Mouse (Mus musculus) embryonic facial prominence, embryonic 11.5 days (tissue): ENCODE measurements at regions not wholly inside any gene's neighbourhood (a gene's known extent, or its start where the extent isn't known, plus 50 kb on each side); places are given as distances from the start of the nearest gene placed in this dataset.

ENCODE experiments used
- ATAC-seq: fragments of 200-750 bp; cut with Nextera tagmentation; replicated peaks from 2 replicates; pipeline ENCODE4 v1.8.0; 2017; ENCODE audit warnings: low read depth; ENCODE audit not compliant: insufficient number of reproducible peaks, low FRiP score, low TSS enrichment
- DNase-seq: peaks from one replicate; pipeline ENCODE4 v3.0.0-alpha.2; 2015; ENCODE audit warnings: low spot score
- H3K27ac ChIP-seq: fragments of 300-500 bp; sonication (generic); replicated peaks from 2 replicates; pipeline ENCODE4 v1.5.1; 2014; ENCODE audit warnings: mild to moderate bottlenecking, low read depth, low read length, control low read depth
- H3K27me3 ChIP-seq: fragments of 300-500 bp; sonication (generic); 2 replicates; pipeline ENCODE4 v1.6.1; 2014; ENCODE audit warnings: mild to moderate bottlenecking, low read length, moderate library complexity, mixed read lengths; ENCODE audit not compliant: control insufficient read depth, insufficient read depth
- H3K36me3 ChIP-seq: fragments of 300-500 bp; sonication (generic); replicated peaks from 2 replicates; pipeline ENCODE4 v1.6.1; 2014; ENCODE audit warnings: low read depth, mild to moderate bottlenecking, low read length, moderate library complexity, mixed read lengths; ENCODE audit not compliant: control insufficient read depth, insufficient read depth
- H3K4me1 ChIP-seq: fragments of 300-500 bp; sonication (generic); 2 replicates; pipeline ENCODE4 v1.6.1; 2014; ENCODE audit warnings: low read length, mixed read lengths; ENCODE audit not compliant: control insufficient read depth, insufficient read depth
- H3K4me2 ChIP-seq: fragments of 300-500 bp; sonication (generic); 2 replicates; pipeline ENCODE4 v1.6.1; 2014; ENCODE audit warnings: low read depth, mild to moderate bottlenecking, control low read depth, low read length, moderate library complexity
- H3K4me3 ChIP-seq: fragments of 300-500 bp; sonication (generic); 2 replicates; pipeline ENCODE4 v1.5.1; 2014; ENCODE audit warnings: low read depth, low read length, control low read depth
- H3K9ac ChIP-seq: fragments of 300-500 bp; sonication (generic); replicated peaks from 2 replicates; pipeline ENCODE4 v1.6.1; 2014; ENCODE audit warnings: mild to moderate bottlenecking, control low read depth, low read length
- H3K9me3 ChIP-seq: fragments of 300-500 bp; sonication (generic); replicated peaks from 2 replicates; pipeline ENCODE4 v1.6.1; 2016; ENCODE audit warnings: mild to moderate bottlenecking, low read length, inconsistent platforms, mixed read lengths; ENCODE audit not compliant: control insufficient read depth
- WGBS: fragments of 180-500 bp; shearing (Covaris S2); extraction: QIAGEN DNeasy Blood & Tissue Kit; methylation state at CpG from one replicate; pipeline ENCODE4 v1.1.7; 2014; 5-methylcytosine and 5-hydroxymethylcytosine counted together

- Histone ChIP-seq H3K4me1 (no peaks in the 10 kb centered on the region), H3K36me3 (no peaks in the 10 kb centered on the region), H3K27ac (no peak overlapping the region), H3K27me3 (no peaks in the 10 kb centered on the region), H3K4me3 (no peak overlapping the region), H3K9ac (no peak overlapping the region), H3K4me2 (no peak overlapping the region), H3K9me3 (no peaks in the 10 kb centered on the region)
- DNase-seq (no peak), ATAC-seq (no peak)
- WGBS: 97% methylated on average over 3 of the region's 3 CpGs
Measured at GRCm38 (mm10) chr1:24832246-24832645, 153.8 kb downstream of the Lmbrd1 start.

GRCm38 (mm10) chr1:24866877-24867276 is 188.4 kb downstream of the Lmbrd1 start:
- WGBS: 82% methylated on average over 7 of the region's 7 CpGs
- DNase-seq (no peak), ATAC-seq (no peak)
- H3K4me1 ChIP-seq: no peaks in the 10 kb centered on the region
- no peaks in the 10 kb centered on the region for H3K9me3 ChIP-seq
- no peak overlapping the region for H3K4me2 ChIP-seq
- H3K36me3 ChIP-seq: no peaks in the 10 kb centered on the region
- H3K27ac ChIP-seq: no peak overlapping the region
- H3K27me3 ChIP-seq: no peaks in the 10 kb centered on the region
- H3K9ac ChIP-seq: no peak overlapping the region
- H3K4me3 ChIP-seq: no peak overlapping the region

- ATAC-seq (no peak), DNase-seq (peak; percentile 12)
- Histone ChIP-seq H3K27me3 (no peaks in the 10 kb centered on the region), H3K27ac (no peak overlapping the region), H3K36me3 (no peaks in the 10 kb centered on the region), H3K9me3 (no peaks in the 10 kb centered on the region), H3K9ac (no peak overlapping the region), H3K4me1 (no peaks in the 10 kb centered on the region), H3K4me3 (no peak overlapping the region), H3K4me2 (no peak overlapping the region)
- WGBS: 89% methylated on average over 12 of the region's 12 CpGs
Measured at GRCm38 (mm10) chr1:24869772-24870171, 191.3 kb downstream of the Lmbrd1 start.

- no peaks in the 10 kb centered on the region for H3K9me3 ChIP-seq
- no peak overlapping the region for H3K27ac ChIP-seq
- ATAC-seq (no peak), DNase-seq (no peak)
- H3K4me2 ChIP-seq: no peak overlapping the region
- H3K36me3 ChIP-seq: no peaks in the 10 kb centered on the region
- no peak overlapping the region for H3K4me3 ChIP-seq
- WGBS: 71% methylated on average over 7 of the region's 7 CpGs
- H3K9ac ChIP-seq: no peak overlapping the region
- no peaks in the 10 kb centered on the region for H3K4me1 ChIP-seq
- H3K27me3 ChIP-seq: no peaks in the 10 kb centered on the region
Measured at GRCm38 (mm10) chr1:24870685-24871417, 192.4 kb downstream of the Lmbrd1 start.

GRCm38 (mm10) chr1:24877014-24877413 is 198.6 kb downstream of the Lmbrd1 start:
- Histone ChIP-seq H3K4me1 (no peaks in the 10 kb centered on the region), H3K9me3 (no peaks in the 10 kb centered on the region), H3K9ac (no peak overlapping the region), H3K4me3 (no peak overlapping the region), H3K36me3 (no peaks in the 10 kb centered on the region), H3K27ac (no peak overlapping the region), H3K4me2 (no peak overlapping the region), H3K27me3 (no peaks in the 10 kb centered on the region)
- ATAC-seq (no peak), DNase-seq (no peak)

- H3K27ac ChIP-seq: no peak overlapping the region
- no peak for ATAC-seq
- no peaks in the 10 kb centered on the region for H3K9me3 ChIP-seq
- no peak overlapping the region for H3K9ac ChIP-seq
- H3K27me3 ChIP-seq: no peaks in the 10 kb centered on the region
- H3K36me3 ChIP-seq: no peaks in the 10 kb centered on the region
- DNase-seq: no peak
- H3K4me2 ChIP-seq: no peak overlapping the region
- no peaks in the 10 kb centered on the region for H3K4me1 ChIP-seq
- H3K4me3 ChIP-seq: no peak overlapping the region
Measured at GRCm38 (mm10) chr1:24883638-24884037, 205.2 kb downstream of the Lmbrd1 start.

DNA sequence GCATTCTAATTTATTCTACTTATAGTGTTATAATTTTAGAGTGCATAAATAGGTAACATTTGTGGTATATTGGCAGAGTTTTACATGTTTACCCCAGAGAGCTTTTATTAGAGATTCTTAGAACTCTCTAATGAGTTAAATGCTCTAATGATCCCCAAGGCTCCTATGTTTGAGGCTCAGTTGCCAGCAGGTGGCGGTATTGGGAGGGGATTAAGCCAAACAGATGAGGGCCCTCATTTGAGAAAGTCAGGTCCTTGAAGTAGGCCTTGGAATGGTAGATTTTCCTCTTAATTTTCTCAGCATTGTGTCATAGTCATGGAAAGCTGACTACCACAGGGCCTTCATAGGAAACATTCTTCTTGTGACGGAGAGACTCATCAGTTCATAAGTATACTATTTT is 222.8 kb downstream of the Lmbrd1 start:
- H3K4me1 ChIP-seq: no peaks in the 10 kb centered on the region
- no peak overlapping the region for H3K9ac ChIP-seq
- H3K4me2 ChIP-seq: no peak overlapping the region
- H3K36me3 ChIP-seq: no peaks in the 10 kb centered on the region
- WGBS: 35% methylated on average over 2 of the region's 2 CpGs
- no peak overlapping the region for H3K4me3 ChIP-seq
- ATAC-seq: no peak
- DNase-seq: peak; percentile 61
- no peaks in the 10 kb centered on the region for H3K9me3 ChIP-seq
- H3K27me3 ChIP-seq: no peaks in the 10 kb centered on the region
- no peak overlapping the region for H3K27ac ChIP-seq

- no peaks in the 10 kb centered on the region for H3K36me3 ChIP-seq
- no peak overlapping the region for H3K9ac ChIP-seq
- no peak overlapping the region for H3K27ac ChIP-seq
- 43% methylated on average over 3 of the region's 3 CpGs for WGBS
- no peaks in the 10 kb centered on the region for H3K4me1 ChIP-seq
- no peak for DNase-seq
- H3K4me2 ChIP-seq: no peak overlapping the region
- no peaks in the 10 kb centered on the region for H3K27me3 ChIP-seq
- ATAC-seq: no peak
- no peak overlapping the region for H3K4me3 ChIP-seq
- H3K9me3 ChIP-seq: no peaks in the 10 kb centered on the region
Measured at GRCm38 (mm10) chr1:24938303-24939263, 260.2 kb downstream of the Lmbrd1 start.
